Mouse (Mus musculus) liver, embryonic 16.5 days (tissue): Measurements from ENCODE around the gene Klhl7. TPM values are rescaled to one million over a fixed set of nuclear protein-coding genes. Genes with fewer than 3 reads are reported as not detected.
"Not testable (repeated sequence)": the region's sequence is repeated elsewhere in the genome, so short reads cannot be mapped to it uniquely, and the experiment has no call there.

Experiments
- ATAC-seq: fragments of 200-750 bp; cut with Nextera tagmentation; 2 replicates; pipeline ENCODE4 v1.8.0; 2017; ENCODE audit warnings: low read depth, mild to moderate bottlenecking, moderate number of reproducible peaks, moderate library complexity
- H3K27ac ChIP-seq: fragments of 300-500 bp; sonication (generic); 2 replicates; pipeline ENCODE4 v1.5.1; 2014; ENCODE audit warnings: mild to moderate bottlenecking, low read length
- H3K27me3 ChIP-seq: fragments of 300-500 bp; sonication (generic); 2 replicates; pipeline ENCODE4 v1.6.1; 2014; ENCODE audit warnings: low read depth, low read length, mixed read lengths; ENCODE audit not compliant: control insufficient read depth, insufficient read depth
- H3K36me3 ChIP-seq: fragments of 300-500 bp; sonication (generic); 2 replicates; pipeline ENCODE4 v1.6.1; 2014; ENCODE audit warnings: mild to moderate bottlenecking; ENCODE audit not compliant: control insufficient read depth, insufficient read depth
- H3K4me1 ChIP-seq: fragments of 300-500 bp; sonication (generic); 2 replicates; pipeline ENCODE4 v1.6.1; 2014; ENCODE audit warnings: low read depth, low read length, mixed read lengths; ENCODE audit not compliant: control insufficient read depth
- H3K4me2 ChIP-seq: fragments of 300-500 bp; sonication (generic); 2 replicates; pipeline ENCODE4 v1.6.1; 2014; ENCODE audit warnings: low read depth, low read length, mixed read lengths
- H3K4me3 ChIP-seq: fragments of 300-500 bp; sonication (generic); 2 replicates; pipeline ENCODE4 v1.5.1; 2014; ENCODE audit warnings: low read depth, mild to moderate bottlenecking, low read length
- H3K9ac ChIP-seq: fragments of 300-500 bp; sonication (generic); 2 replicates; pipeline ENCODE4 v1.6.1; 2014; ENCODE audit warnings: low read depth, low read length
- H3K9me3 ChIP-seq: fragments of 300-500 bp; sonication (generic); replicated peaks from 2 replicates; pipeline ENCODE4 v1.6.1; 2016; ENCODE audit warnings: low read length; ENCODE audit not compliant: control insufficient read depth
- WGBS: fragments of 180-500 bp; shearing (Covaris S2); extraction: QIAGEN DNeasy Blood & Tissue Kit; methylation state at CpG from one replicate; pipeline ENCODE4 v1.1.7; 2014; ENCODE audit not compliant: insufficient replicate concordance; 5-methylcytosine and 5-hydroxymethylcytosine counted together
- polyA plus RNA-seq: library from polyadenylated mRNA; unstranded; fragments of >200 nt; fragmentation: Nextera tagmentation; extraction: Ambion mirVana; gene quantifications from 2 replicates; pipeline ENCODE4 v1.2.1, GENCODE M21; 2015

The Klhl7 gene
- polyA plus RNA-seq, 1 experiment from 2014 or later = 18.2 TPM

- Histone ChIP-seq H3K4me1 (no peaks in the 10 kb centered on the region), H3K27ac (no peak overlapping the region), H3K36me3 (no peaks in the 10 kb centered on the region), H3K9ac (no peak overlapping the region), H3K27me3 (no peaks in the 10 kb centered on the region), H3K4me2 (no peak overlapping the region), H3K9me3 (no peaks in the 10 kb centered on the region), H3K4me3 (no peak overlapping the region)
- whole genome bisulfite sequencing = 55% methylated on average over 3 of the region's 3 CpGs
- no peak for ATAC-seq
Observed at GRCm38 (mm10) chr5:24086865-24087264, 13.5 kb upstream of the Klhl7 start.

- H3K4me2 ChIP-seq = no peak overlapping the region
Observed at GRCm38 (mm10) chr5:24088451-24088850, 12.0 kb upstream of the Klhl7 start.

GRCm38 (mm10) chr5:24092496-24092895 is 7.9 kb upstream of the Klhl7 start:
- 53% methylated on average over 3 of the region's 3 CpGs for WGBS
- ATAC-seq = no peak
- Histone ChIP-seq H3K9me3 (no peaks in the 10 kb centered on the region), H3K4me3 (no peak overlapping the region), H3K27ac (no peak overlapping the region), H3K36me3 (no peaks in the 10 kb centered on the region), H3K9ac (no peak overlapping the region), H3K4me1 (no peaks in the 10 kb centered on the region), H3K27me3 (peaks cover 2% of the 10 kb centered on the region; the same call in 1 of the 2 replicates), H3K4me2 (no peak overlapping the region)

More at GRCm38 (mm10) chr5:24088451-24088850, 12.0 kb upstream of the Klhl7 start:
- H3K9me3 ChIP-seq = no peaks in the 10 kb centered on the region
- H3K27me3 ChIP-seq = no peaks in the 10 kb centered on the region
- no peak overlapping the region for H3K27ac ChIP-seq
- WGBS = 41% methylated on average over 1 of the region's 1 CpGs
- H3K36me3 ChIP-seq = no peaks in the 10 kb centered on the region
- ATAC-seq = no peak
- H3K9ac ChIP-seq = no peak overlapping the region
- no peak overlapping the region for H3K4me3 ChIP-seq
- no peaks in the 10 kb centered on the region for H3K4me1 ChIP-seq

GRCm38 (mm10) chr5:24095393-24095792 is 5.0 kb upstream of the Klhl7 start:
- H3K4me3 ChIP-seq = no peak overlapping the region
- no peak for ATAC-seq
- 60% methylated on average over 6 of the region's 6 CpGs for WGBS
- no peaks in the 10 kb centered on the region for H3K9me3 ChIP-seq
- H3K4me2 ChIP-seq = no peak overlapping the region
- H3K4me1 ChIP-seq = peaks cover 5% of the 10 kb centered on the region
- no peaks in the 10 kb centered on the region for H3K36me3 ChIP-seq
- no peak overlapping the region for H3K9ac ChIP-seq
- H3K27ac ChIP-seq = no peak overlapping the region
- H3K27me3 ChIP-seq = peaks cover 2% of the 10 kb centered on the region; the same call in 1 of the 2 replicates

- Histone ChIP-seq H3K27ac (no peak overlapping the region), H3K4me1 (peaks cover 5% of the 10 kb centered on the region), H3K36me3 (no peaks in the 10 kb centered on the region), H3K27me3 (peaks cover 2% of the 10 kb centered on the region; the same call in 1 of the 2 replicates), H3K4me2 (no peak overlapping the region), H3K4me3 (no peak overlapping the region), H3K9ac (no peak overlapping the region), H3K9me3 (no peaks in the 10 kb centered on the region)
- no peak for ATAC-seq
- 60% methylated on average over 5 of the region's 5 CpGs for WGBS
Observed at GRCm38 (mm10) chr5:24095881-24096280, 4.5 kb upstream of the Klhl7 start.

- peaks cover 8% of the 10 kb centered on the region for H3K4me1 ChIP-seq
- H3K9me3 ChIP-seq = no peaks in the 10 kb centered on the region
- WGBS = under 1% methylated on average over 46 of the region's 46 CpGs
- H3K4me2 ChIP-seq = peak overlapping the region; percentile 95
- peak overlapping the region; percentile 90 for H3K4me3 ChIP-seq
- peak overlapping the region; percentile 98 for H3K27ac ChIP-seq
- no peaks in the 10 kb centered on the region for H3K27me3 ChIP-seq
- peak overlapping the region; percentile 93 for H3K9ac ChIP-seq
- ATAC-seq = peak; percentile 98
- H3K36me3 ChIP-seq = no peaks in the 10 kb centered on the region
Observed at GRCm38 (mm10) chr5:24100810-24101311, 456 bp downstream of the Klhl7 start.

GRCm38 (mm10) chr5:24101446-24102140 is 1.2 kb downstream of the Klhl7 start:
- Histone ChIP-seq H3K4me2 (peak overlapping the region; percentile 95), H3K9ac (peak overlapping the region; percentile 93), H3K36me3 (no peaks in the 10 kb centered on the region), H3K9me3 (no peaks in the 10 kb centered on the region), H3K4me3 (peak overlapping the region; percentile 90), H3K4me1 (peaks cover 8% of the 10 kb centered on the region), H3K27ac (peak overlapping the region; percentile 98), H3K27me3 (no peaks in the 10 kb centered on the region)
- 24% methylated on average over 8 of the region's 8 CpGs for WGBS
- no peak for ATAC-seq

- not testable (repeated sequence) for ATAC-seq, H3K27me3 ChIP-seq
- 82% methylated on average over 2 of the region's 2 CpGs for WGBS
Observed at GRCm38 (mm10) chr5:24103235-24103634, 2.8 kb downstream of the Klhl7 start.

GRCm38 (mm10) chr5:24103841-24104240 is 3.4 kb downstream of the Klhl7 start:
- ATAC-seq = no peak
- Histone ChIP-seq H3K36me3 (no peaks in the 10 kb centered on the region), H3K27ac (no peak overlapping the region)

More at GRCm38 (mm10) chr5:24103235-24103634, 2.8 kb downstream of the Klhl7 start:
- not testable (repeated sequence) for H3K27ac ChIP-seq, H3K4me1 ChIP-seq, H3K4me3 ChIP-seq, H3K9ac ChIP-seq, H3K4me2 ChIP-seq, H3K36me3 ChIP-seq, H3K9me3 ChIP-seq

More at GRCm38 (mm10) chr5:24103841-24104240, 3.4 kb downstream of the Klhl7 start:
- Histone ChIP-seq H3K9ac (no peak overlapping the region), H3K9me3 (no peaks in the 10 kb centered on the region), H3K4me3 (no peak overlapping the region), H3K27me3 (no peaks in the 10 kb centered on the region), H3K4me1 (peaks cover 8% of the 10 kb centered on the region), H3K4me2 (no peak overlapping the region)
- WGBS = 80% methylated on average over 2 of the region's 2 CpGs
